Mouse (Mus musculus): ENCODE results near the gene Hs2st1. TPM values are rescaled to one million over a fixed set of nuclear protein-coding genes. Genes with fewer than 3 reads are reported as not detected.

Hs2st1 gene
- polyA plus RNA-seq (2017; shearing (Covaris generic)): 12.7 TPM

DNA sequence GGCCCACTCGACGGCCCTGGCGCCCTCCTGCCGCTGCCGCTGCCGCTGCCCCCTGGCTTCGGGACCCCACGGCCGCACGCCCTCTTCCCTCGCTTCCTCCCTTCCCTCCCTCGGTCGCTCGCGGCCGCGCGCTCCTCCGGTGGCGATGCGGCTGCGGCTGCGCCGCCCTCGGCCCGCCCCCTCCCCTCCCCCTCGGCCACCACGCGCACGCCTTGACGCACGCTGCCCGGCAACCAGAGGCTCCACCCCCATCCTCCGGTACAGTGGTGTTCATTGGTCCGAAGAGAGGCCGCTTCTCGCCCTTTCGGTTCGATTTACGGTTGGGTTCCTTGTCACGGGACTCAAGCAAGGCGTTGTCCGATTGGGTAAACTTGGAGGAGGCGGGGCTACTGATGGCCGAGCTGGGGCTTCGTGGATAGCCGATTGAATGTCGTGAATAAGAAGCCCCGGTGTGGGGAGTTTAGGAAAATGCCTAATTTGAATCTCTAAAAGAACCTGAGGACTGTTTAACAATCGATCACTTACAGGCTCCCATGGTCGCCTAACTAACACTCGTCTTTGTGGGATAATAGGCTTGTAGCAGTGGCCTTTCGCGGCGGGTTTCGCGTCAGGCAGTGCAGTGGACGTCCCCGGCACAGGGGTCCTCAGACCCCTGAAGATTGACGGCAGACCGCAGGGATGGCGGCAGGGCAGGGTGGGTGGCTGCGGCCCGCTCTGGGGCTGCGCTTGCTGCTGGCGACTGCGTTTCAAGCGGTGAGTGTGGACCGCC lies at the start of gene Hs2st1, which contains the start of gene Selenof:
Gene Hs2st1, minus strand, starts transcription at position 135 of the 769 bp plus-strand sequence.
Gene Selenof, plus strand, starts transcription at position 258 of the 769 bp plus-strand sequence.

Other genes starting within 250 kb of the Hs2st1 start
- 301 TPM for gene Selenof, start 123 bp upstream of the Hs2st1 start, polyA plus RNA-seq (2017; shearing (Covaris generic))
- gene Sh3glb1, start 150.2 kb upstream of the Hs2st1 start, polyA plus RNA-seq (2017; shearing (Covaris generic)): 208 TPM
- not detected for gene Clca3a1, start 190.8 kb upstream of the Hs2st1 start, polyA plus RNA-seq (2017; shearing (Covaris generic))
- gene Clca3a2, start 249.3 kb upstream of the Hs2st1 start, polyA plus RNA-seq (2017; shearing (Covaris generic)): 0.13 TPM

Data from effector memory CD4-positive, alpha-beta T cell, adult 7 months (primary cell).